Mouse (Mus musculus) right cerebral cortex, adult 18-20 months (tissue): ENCODE results near the gene Tex46.

Experiments used
- DNase-seq: peaks from one replicate; pipeline ENCODE4 v3.0.0; 2022; ENCODE audit warnings: mixed read lengths

Tex46 gene

GRCm38 (mm10) chr4:136610387-136610856, at the start of gene Tex46:
Gene Tex46 (plus strand): TSS chr4:136610437.
- no peak for DNase-seq

GRCm38 (mm10) chr4:136562755-136563154, 47.5 kb upstream of the Tex46 start:
- DNase-seq = no peak

GRCm38 (mm10) chr4:136568629-136569028, 41.6 kb upstream of the Tex46 start:
- no peak for DNase-seq

GRCm38 (mm10) chr4:136569998-136570397, 40.2 kb upstream of the Tex46 start:
- DNase-seq = no peak

- no peak for DNase-seq
These were observed 28.4 kb upstream of the Tex46 start for GRCm38 (mm10) chr4:136581885-136582284.

- no peak for DNase-seq
These were observed 22.9 kb upstream of the Tex46 start for GRCm38 (mm10) chr4:136587221-136587827.

- DNase-seq = no peak
These were observed 22.2 kb upstream of the Tex46 start for GRCm38 (mm10) chr4:136588003-136588402.

- no peak for DNase-seq
These were observed 18.1 kb upstream of the Tex46 start for GRCm38 (mm10) chr4:136592111-136592510.

- DNase-seq = no peak
These were observed 16.2 kb upstream of the Tex46 start for GRCm38 (mm10) chr4:136594006-136594405.

- no peak for DNase-seq
These were observed 15.0 kb upstream of the Tex46 start for GRCm38 (mm10) chr4:136595221-136595620.

- DNase-seq = no peak
These were observed 11.9 kb upstream of the Tex46 start for GRCm38 (mm10) chr4:136598268-136598876.

- DNase-seq = no peak
These were observed 10.4 kb upstream of the Tex46 start for GRCm38 (mm10) chr4:136599869-136600268.

GRCm38 (mm10) chr4:136600536-136600935, 9.7 kb upstream of the Tex46 start:
- DNase-seq = no peak

- DNase-seq = peak; percentile 34
These were observed 8.8 kb upstream of the Tex46 start for GRCm38 (mm10) chr4:136601476-136601875.

GRCm38 (mm10) chr4:136602018-136602554, 8.2 kb upstream of the Tex46 start:
- DNase-seq = no peak

GRCm38 (mm10) chr4:136602568-136602967, 7.7 kb upstream of the Tex46 start, which contains the start of gene Kdm1a:
Gene Kdm1a (minus strand): TSS chr4:136602723.
- DNase-seq = peak; percentile 95

- DNase-seq = no peak
These were observed 4.3 kb upstream of the Tex46 start for GRCm38 (mm10) chr4:136605756-136606485.

- DNase-seq = no peak
These were observed 3.4 kb downstream of the Tex46 start for GRCm38 (mm10) chr4:136613657-136614056.

GRCm38 (mm10) chr4:136621336-136621735, 11.1 kb downstream of the Tex46 start:
- peak; percentile 24 for DNase-seq

GRCm38 (mm10) chr4:136621956-136622355, 11.7 kb downstream of the Tex46 start:
- DNase-seq = no peak

GRCm38 (mm10) chr4:136622388-136622787, 12.2 kb downstream of the Tex46 start, which contains the start of gene Lactbl1:
Gene Lactbl1 (plus strand): TSS chr4:136622621.
- DNase-seq = no peak

- DNase-seq = no peak
These were observed 16.4 kb downstream of the Tex46 start for GRCm38 (mm10) chr4:136626590-136626989.

- DNase-seq = no peak
These were observed 21.2 kb downstream of the Tex46 start for GRCm38 (mm10) chr4:136631237-136631994.
